Mouse (Mus musculus): ENCODE measurements at regions not wholly inside any gene's neighbourhood (a gene's known extent, or its start where the extent isn't known, plus 50 kb on each side); places are given as distances from the start of the nearest gene placed in this dataset.

DNA sequence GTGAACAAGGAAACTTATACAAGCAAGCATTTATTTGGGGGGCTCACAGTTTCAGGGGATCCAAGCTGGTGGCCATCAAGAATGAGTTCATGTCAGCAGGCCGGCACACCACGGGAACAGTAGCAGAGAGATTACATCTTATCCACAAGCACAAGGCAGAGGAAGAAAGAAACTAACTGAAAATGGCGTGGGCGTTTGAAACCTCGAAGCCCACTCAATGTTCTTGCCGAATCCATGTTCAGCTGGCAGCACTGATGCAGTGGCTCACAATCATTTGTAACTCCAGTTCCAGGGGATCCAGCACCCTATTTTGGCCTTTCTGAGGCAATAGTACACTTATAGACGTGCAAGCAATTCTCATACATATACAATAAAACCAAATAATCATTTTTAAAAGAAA, 404.7 kb downstream of the Cdh26 start:
- DNase-seq (ENCODE audit: low spot score), result no peak

DNA sequence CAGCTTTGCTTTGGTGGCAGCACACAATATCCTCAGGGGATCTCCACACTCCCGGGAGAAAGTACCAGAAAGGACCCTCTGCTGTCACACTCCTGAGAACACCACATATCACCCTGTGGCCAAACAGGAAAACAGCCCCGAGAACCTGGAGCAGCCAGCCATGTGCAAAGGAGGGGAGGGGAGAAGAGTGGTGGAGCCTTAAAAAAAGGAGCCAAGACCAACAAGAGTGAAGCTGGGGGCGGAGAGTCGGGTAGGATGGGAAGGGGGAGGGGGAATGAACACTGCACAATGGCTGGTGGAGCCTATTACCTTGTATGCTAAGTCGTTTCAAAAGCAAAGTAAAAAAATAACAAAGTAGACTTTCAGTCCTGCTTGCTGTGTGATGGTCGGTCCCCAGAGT, 408.2 kb downstream of the Cdh26 start:
- no peak for DNase-seq (ENCODE audit: low spot score)

GRCm38 (mm10) chr2:178840975-178841374, 410.6 kb downstream of the Cdh26 start:
- DNase-seq (ENCODE audit: low spot score), result no peak

- DNase-seq (ENCODE audit: low spot score), result no peak
These were observed 412.3 kb downstream of the Cdh26 start for GRCm38 (mm10) chr2:178842595-178842994.

GRCm38 (mm10) chr2:178843458-178843857, 413.1 kb downstream of the Cdh26 start:
- no peak for DNase-seq (ENCODE audit: low spot score)

DNA sequence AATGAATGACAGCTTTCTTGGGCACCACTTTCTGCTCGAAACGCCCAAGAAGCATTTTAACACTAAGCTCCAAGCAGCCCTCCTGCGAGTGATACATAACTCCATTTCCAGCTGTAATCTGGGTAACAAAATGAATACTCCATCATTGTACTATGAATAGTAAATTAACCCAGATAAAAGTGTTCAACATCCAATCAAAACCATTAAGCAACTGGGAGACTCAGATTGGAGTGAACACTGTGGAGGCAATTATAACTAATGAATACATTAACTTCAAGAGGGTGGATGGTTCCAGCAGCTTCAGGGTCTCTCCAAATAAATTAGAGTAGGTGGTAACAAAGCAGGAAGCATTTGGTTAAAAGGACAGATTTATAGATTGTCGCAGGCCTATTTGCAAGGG, 414.2 kb downstream of the Cdh26 start:
- DNase-seq (ENCODE audit: low spot score), result no peak

GRCm38 (mm10) chr2:178850320-178850719, 420.0 kb downstream of the Cdh26 start:
- DNase-seq (ENCODE audit: low spot score), result no peak

DNA sequence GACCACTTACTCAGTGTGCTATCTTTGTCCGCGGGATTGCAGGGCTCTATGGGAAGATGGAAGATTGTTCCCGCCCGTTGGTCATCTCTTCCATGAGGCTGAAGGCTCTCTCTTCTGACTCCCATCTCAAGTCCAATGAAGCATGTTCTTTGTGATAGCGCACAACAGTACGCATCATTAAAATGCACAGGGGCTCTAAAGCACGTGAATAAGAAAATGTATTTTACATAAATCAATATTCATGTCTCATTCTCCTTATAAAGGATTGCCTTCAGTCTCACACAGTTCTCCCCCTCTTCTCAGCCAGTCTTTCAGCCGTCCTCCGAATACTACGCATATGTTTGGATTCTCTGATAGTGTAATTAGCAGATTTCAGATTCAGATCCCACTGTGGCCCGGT, 420.4 kb downstream of the Cdh26 start:
- no peak for DNase-seq (ENCODE audit: low spot score)

GRCm38 (mm10) chr2:178854012-178854411, 423.7 kb downstream of the Cdh26 start:
- DNase-seq (ENCODE audit: low spot score), result no peak

GRCm38 (mm10) chr2:178854760-178855159, 424.4 kb downstream of the Cdh26 start:
- DNase-seq (ENCODE audit: low spot score), result no peak

DNA sequence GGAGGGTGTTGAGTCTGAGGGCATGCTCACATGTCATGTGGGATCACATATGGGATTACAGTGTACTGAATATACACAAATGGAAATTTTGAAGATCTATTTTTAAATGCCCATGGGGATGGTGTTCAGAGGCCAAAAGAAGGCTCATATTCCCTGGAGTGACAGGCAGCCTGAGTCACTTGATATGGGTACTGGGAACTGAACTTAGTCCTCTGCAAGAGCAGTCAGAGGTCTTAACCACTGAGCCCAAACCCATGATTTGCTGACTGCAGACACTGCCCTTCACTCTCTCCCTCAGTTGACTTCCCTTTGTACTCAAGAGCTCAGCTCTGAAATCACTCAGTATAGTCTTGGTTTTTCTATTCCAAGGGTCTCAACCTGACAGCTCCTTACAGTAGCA, 432.3 kb downstream of the Cdh26 start:
- no peak for DNase-seq (ENCODE audit: low spot score)

GRCm38 (mm10) chr2:178867086-178867485, 436.8 kb downstream of the Cdh26 start:
- DNase-seq (ENCODE audit: low spot score), result peak; percentile 5

GRCm38 (mm10) chr2:178869160-178869559, 438.8 kb downstream of the Cdh26 start:
- DNase-seq (ENCODE audit: low spot score), result no peak

- DNase-seq (ENCODE audit: low spot score), result no peak
These were observed 448.1 kb downstream of the Cdh26 start for GRCm38 (mm10) chr2:178878436-178878835.

GRCm38 (mm10) chr2:178885686-178886085, 455.4 kb downstream of the Cdh26 start:
- DNase-seq (ENCODE audit: low spot score), result no peak

DNA sequence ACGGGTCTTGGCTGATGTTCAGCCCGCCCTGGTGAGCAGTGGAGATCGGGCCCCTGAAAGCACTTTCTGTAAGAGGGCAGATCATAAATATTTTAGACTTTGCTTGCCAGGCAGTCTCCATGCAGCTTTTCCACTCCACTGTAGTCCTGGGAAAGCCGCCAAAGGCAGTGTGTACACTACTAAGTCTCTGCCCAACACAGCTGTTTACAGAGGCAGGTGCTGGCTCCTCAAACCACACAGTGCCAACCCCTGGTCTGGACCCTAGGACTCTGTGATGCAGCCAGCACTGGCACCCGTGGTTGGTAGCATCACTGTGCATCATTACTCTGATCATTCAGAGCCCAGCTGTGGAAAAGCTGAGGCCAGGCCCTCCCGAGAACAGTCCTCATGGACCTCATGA, 458.4 kb downstream of the Cdh26 start:
- no peak for DNase-seq (ENCODE audit: low spot score)

GRCm38 (mm10) chr2:178902397-178902796, 472.1 kb downstream of the Cdh26 start:
- DNase-seq (ENCODE audit: low spot score), result no peak

DNA sequence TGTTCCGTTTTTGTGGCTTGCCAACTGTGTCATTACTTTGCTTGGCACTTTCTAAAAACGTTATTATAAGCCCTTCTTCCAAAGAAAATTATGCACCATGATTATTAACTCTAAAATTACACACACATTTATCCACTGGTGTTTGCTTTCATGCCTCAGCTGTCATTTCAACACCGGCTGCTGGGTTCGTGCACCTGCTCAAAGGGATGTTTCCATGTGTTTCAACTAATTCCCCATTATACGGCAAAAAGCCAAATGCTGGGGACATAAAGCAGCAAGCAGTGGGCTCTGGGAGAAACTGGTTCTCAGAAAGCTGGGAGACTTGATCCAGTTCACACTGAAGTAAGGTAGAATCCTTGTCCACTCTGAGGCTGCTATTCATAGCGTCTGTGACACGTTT, 479.0 kb downstream of the Cdh26 start:
- DNase-seq (ENCODE audit: low spot score), result no peak

DNA sequence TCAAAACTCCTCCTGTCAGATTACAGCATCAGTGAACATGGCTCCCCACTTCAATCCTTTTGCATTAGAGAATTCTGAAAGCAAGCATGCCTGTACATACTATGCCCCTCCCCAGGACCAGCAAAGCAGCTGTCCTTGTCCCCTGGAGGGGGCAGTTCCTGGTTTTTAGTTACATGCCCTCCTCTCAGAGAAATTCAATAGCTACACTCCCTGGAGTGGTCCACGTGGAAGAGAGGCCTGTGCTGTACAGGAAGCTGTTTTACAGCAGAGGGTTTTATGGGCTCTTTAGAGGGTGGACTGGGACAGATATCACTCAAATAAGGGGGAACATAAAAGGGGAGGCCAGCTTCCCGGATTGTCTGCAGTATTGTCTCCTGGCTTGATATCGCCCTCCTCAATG, 481.3 kb downstream of the Cdh26 start:
- no peak for DNase-seq (ENCODE audit: low spot score)

DNA sequence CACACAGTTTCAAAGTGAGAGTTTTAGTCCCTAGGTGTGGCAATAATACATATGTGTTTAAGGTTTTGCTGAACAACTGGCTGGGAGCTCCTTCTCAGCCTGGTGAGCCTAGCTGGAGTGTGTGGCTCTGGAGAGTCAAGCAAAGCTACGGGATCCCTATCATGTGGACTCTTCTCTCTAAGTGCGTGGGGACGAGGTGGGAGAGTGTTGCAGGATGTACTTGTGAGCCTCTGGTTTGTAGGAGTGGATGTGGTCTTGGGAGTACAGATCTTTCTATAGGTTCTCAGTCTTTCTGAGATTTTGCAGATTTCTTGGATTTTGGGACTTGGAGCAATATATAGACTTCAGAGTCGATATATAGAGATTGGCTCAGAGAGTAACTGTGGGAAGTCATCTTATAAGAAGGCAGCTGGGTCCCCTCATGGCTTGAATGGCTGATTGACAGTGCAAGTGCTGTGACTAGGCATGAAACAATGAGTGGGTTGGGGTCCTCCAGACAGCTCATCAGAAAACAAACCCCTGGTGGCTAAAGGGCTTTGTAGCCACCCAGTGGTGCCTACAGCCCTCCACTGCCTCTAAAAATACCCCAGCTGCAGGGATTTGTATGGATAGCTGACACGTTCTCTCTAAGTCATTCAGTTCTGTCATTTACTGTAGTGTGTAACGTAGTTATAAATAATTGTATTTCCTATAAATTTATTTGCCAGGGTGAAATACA, 486.1 kb downstream of the Cdh26 start:
- DNase-seq (ENCODE audit: low spot score), result no peak

- DNase-seq (ENCODE audit: low spot score), result no peak
These were observed 494.3 kb downstream of the Cdh26 start for GRCm38 (mm10) chr2:178924456-178925115.

DNA sequence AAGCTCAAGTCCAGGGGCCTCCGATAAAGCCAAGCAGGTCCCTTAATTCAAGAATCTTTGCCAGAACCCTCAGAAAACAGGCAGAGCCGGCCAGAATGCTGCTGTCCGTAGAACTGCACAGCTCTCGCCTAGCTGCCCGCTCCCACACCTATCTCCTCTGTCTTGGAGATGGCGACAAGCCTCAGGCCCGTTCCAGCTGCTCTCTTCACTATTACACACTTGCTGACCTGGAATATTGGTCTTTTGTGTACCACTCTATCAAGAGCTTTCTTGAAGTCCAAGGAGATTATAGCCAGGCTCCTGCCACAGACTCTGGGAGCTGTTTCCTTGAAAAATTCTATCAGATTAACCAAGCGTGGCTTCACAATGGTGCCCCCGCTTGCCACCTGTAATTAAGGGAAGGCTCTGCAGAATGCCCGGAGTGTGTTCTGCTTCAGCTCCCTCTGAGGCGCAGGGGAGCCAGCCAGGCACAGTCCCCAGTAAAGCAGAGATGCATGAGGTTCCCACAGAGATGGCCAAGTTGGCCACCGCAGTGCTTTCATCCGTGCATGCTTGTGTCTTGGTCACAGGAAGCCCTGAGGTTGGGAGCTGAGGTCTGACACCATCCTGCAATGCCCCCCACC, 496.8 kb downstream of the Cdh26 start:
- DNase-seq (ENCODE audit: low spot score), result no peak

- peak; percentile 8 for DNase-seq (ENCODE audit: low spot score)
These were observed 498.7 kb downstream of the Cdh26 start for GRCm38 (mm10) chr2:178929033-178929432.
